Mouse (Mus musculus) heart, postnatal 4 days (tissue): ENCODE measurements around the gene Masp1. TPM values are rescaled to one million over a fixed set of nuclear protein-coding genes. Genes with fewer than 3 reads are reported as not detected.

Experiments
- DNase-seq: peaks from one replicate; pipeline ENCODE4 v3.0.0; 2021
- total RNA-seq, 2 experiments: library from RNA; stranded (reverse); gene quantifications; 2 replicates each; pipeline ENCODE4 v1.2.3; 2021

Masp1 gene
- total RNA-seq, 2 experiments from 2014 or later: 22.6 to 26.2 TPM

- no peak for DNase-seq
Measured at GRCm38 (mm10) chr16:23458906-23459588, 61.6 kb downstream of the Masp1 start.

DNA sequence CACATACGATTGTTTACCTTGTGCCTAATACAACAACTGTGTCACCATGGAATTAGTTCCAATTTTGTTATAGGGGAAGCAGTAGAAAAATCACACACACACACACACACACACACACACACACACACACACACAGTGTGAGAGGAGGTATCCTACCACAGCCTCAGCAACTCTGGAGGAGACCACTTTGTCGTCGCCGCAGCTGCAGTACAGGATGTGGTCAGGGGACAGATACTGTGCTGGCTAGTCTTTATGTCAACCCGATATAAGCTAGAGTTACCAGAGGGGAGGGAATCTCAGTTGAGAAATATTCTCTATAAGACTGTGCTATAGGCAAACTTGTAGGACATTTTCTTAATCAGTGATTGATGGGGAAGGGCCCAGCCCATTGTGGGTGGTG lies 63.3 kb downstream of the Masp1 start:
- no peak for DNase-seq

GRCm38 (mm10) chr16:23456534-23456933 lies 64.1 kb downstream of the Masp1 start:
- peak; percentile 71 for DNase-seq

GRCm38 (mm10) chr16:23454376-23454775 lies 66.2 kb downstream of the Masp1 start:
- no peak for DNase-seq

DNA sequence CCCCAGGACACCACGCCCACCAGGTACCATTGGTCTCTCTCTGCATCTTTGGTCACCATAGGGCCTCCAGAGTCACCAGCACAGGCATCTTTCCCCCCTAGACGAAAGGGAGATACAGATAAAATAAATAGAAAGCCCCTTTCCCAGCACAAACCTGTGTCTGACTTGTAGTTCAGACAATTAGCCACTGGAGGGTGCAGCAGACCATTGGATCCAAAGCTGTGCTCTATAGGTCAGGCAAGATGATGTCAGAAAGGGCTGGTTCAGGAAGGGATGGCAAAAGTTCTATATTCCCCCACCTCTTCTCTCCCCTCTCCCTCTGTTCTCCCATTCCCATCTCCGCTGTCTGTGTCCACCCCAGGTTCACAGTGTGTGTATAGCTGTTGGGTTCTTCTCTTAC lies 68.1 kb downstream of the Masp1 start:
- DNase-seq: peak; percentile 75

DNA sequence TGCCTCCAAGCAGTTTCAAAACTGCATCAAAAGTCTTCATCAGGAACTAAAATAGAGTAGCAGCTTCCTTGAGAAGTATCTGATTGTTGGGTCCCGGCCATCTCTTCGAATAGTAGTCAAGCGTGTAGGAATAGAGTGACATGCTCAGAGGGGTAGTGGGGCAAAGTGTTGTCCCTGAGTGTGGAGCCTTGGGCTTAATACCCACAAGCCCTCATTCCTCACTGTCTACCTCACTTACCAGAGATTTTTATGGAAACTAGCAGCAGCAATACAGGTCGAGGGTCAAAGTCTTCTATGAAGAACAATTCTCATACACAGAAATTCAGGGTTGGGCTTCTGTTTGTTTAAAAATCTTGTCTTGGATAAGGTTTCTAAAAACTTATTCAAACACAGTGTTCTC lies 69.8 kb downstream of the Masp1 start:
- no peak for DNase-seq

GRCm38 (mm10) chr16:23449946-23450345 lies 70.7 kb downstream of the Masp1 start:
- no peak for DNase-seq

GRCm38 (mm10) chr16:23444231-23444630 lies 76.4 kb downstream of the Masp1 start:
- DNase-seq: no peak

GRCm38 (mm10) chr16:23437404-23438166 lies 83.0 kb downstream of the Masp1 start:
- no peak for DNase-seq

DNA sequence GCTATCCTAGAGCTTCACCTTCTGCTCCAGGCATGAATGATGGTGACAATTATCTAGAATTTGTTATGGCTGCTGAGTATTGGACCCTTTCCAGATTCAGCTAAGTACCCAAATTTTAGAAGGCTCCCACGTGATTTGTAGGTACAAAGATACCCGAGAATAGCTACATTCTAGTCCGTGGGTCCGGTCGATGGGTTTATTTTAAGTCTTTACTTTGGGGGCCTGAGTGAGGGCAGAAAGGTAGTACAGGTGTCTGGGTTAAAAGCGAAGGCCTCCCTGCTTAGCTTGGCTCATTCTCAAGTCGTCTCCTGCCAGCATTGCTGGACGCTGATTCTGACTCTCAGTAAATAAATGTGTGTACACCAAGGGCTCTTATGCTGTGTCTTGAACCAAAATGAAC lies 90.6 kb downstream of the Masp1 start:
- DNase-seq: no peak

GRCm38 (mm10) chr16:23428647-23429319 lies 91.8 kb downstream of the Masp1 start, which contains the start of gene Rtp1:
Rtp1 (plus strand) TSS chr16:23429133.
- no peak for DNase-seq

- DNase-seq: no peak
Measured at GRCm38 (mm10) chr16:23427701-23428100, 92.9 kb downstream of the Masp1 start.

- no peak for DNase-seq
Measured at GRCm38 (mm10) chr16:23423825-23424224, 96.8 kb downstream of the Masp1 start.

- no peak for DNase-seq
Measured at GRCm38 (mm10) chr16:23419565-23420085, 101.0 kb downstream of the Masp1 start.

GRCm38 (mm10) chr16:23417456-23418240 lies 103.0 kb downstream of the Masp1 start:
- DNase-seq: no peak

GRCm38 (mm10) chr16:23416657-23417293 lies 103.8 kb downstream of the Masp1 start:
- peak; percentile 26 for DNase-seq

DNA sequence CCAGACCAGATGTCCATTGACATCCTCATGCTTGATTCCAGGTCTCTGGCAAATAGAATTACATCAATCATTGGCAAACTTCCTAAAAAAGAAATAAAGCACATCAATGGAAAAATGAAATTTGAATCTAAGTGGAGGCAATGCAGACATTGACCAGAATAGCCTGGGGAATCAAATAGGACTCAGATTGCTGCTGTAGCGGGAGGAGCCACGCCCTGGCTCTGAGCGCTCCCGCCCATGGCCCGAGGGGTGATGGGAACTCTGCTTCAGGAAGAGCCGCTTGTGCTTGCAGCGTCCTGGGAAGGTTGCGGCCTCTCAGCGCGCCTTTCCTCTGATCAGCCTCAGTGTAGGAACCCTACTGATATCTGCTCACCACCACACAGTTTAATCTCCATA lies 104.4 kb downstream of the Masp1 start:
- peak; percentile 61 for DNase-seq

- DNase-seq: no peak
Measured at GRCm38 (mm10) chr16:23412930-23413329, 107.7 kb downstream of the Masp1 start.

DNA sequence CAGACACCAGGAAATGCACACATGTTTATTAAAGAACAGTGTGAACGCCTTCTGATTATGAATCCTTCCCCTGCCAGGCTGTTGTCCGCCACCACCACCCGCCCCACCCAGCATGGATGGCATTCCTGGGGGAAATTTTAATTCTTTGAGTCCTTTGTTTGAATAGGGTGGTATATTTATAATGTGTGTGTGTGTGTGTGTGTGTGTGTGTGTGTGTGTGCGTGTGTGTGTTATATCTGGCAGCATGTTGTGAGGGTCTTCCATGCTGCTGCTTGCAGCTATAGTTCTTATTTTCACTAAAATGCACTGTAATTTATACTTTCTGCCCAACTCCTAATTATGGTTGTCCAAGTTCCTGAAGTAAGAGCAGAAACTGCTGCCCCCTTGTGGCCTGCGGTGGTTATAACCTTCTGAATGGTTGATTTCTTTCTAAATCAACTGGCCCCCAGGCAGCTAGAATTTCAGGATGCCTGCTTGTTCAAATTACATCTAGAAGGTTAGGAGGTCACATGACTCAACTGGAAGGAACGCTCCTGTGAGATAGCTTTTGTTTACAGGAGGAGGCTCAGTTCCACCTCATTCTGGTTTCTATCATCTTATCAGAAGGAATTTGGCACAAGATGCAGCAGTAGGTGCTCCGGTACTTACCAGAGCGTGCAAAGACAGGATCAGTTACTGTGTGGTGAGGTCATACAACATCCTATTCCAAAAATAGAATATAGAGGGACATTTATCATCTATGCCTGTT lies 117.4 kb downstream of the Masp1 start:
- peak; percentile 86 for DNase-seq

DNA sequence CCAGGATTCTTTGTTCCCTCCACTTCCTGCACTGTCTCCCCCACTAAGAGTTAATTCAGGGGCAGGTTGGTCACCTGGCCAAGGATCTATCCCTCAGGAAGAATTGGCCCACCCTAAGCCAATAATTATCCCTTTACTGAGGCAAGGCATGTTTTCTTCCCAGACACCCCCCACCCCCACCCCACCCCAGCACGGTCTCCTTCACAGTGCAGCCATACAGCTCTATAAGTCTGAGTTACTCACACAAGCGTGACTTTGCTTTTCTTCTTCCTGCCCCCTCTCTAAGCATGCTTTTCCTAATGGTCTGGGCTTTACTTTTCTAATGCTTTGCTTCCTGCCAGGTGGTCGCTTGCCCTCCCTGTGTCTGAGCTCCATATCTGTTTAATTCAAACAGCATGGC lies 118.7 kb downstream of the Masp1 start:
- no peak for DNase-seq

GRCm38 (mm10) chr16:23401463-23401862 lies 119.2 kb downstream of the Masp1 start:
- DNase-seq: no peak
